Mouse (Mus musculus) spleen, adult 2 months (tissue): Measurements from ENCODE around the gene Tbc1d14.

Experiments
- CTCF ChIP-seq: fragments of 200-500 bp; IDR thresholded peaks from 2 replicates; pipeline ENCODE4 v1.5.1; 2011; ENCODE audit warnings: mild to moderate bottlenecking, inconsistent platforms; ENCODE audit not compliant: insufficient read depth, insufficient read length, insufficient replicate concordance; ENCODE audit errors: extremely low read depth
- POLR2A ChIP-seq: fragments of 200-500 bp; IDR thresholded peaks from 2 replicates; pipeline ENCODE4 v1.6.1; 2011; ENCODE audit warnings: low read depth, low read length, inconsistent platforms

GRCm38 (mm10) chr5:36519751-36520150 lies 73.3 kb downstream of the Tbc1d14 start:
- TF ChIP-seq CTCF (no peak), POLR2A (no peak)
